Mouse (Mus musculus) neural tube, embryonic 12.5 days (tissue): ENCODE results near the gene Rabggtb. TPM values are rescaled to one million over a fixed set of nuclear protein-coding genes. Genes with fewer than 3 reads are reported as not detected.
"Not testable (repeated sequence)": the region's sequence is repeated elsewhere in the genome, so short reads cannot be mapped to it uniquely, and the experiment has no call there.

Source experiments
- ATAC-seq: fragments of 200-750 bp; cut with Nextera tagmentation; 2 replicates; pipeline ENCODE4 v1.8.0; 2017; ENCODE audit warnings: low read depth, mild to moderate bottlenecking, moderate TSS enrichment, moderate library complexity; ENCODE audit not compliant: low FRiP score
- H3K27ac ChIP-seq: fragments of 300-500 bp; sonication (generic); 2 replicates; pipeline ENCODE4 v1.5.1; 2016
- H3K27me3 ChIP-seq: fragments of 300-500 bp; sonication (generic); replicated peaks from 2 replicates; pipeline ENCODE4 v1.6.1; 2016; ENCODE audit warnings: mild to moderate bottlenecking
- H3K36me3 ChIP-seq: fragments of 300-500 bp; sonication (generic); 2 replicates; pipeline ENCODE4 v1.6.1; 2016; ENCODE audit warnings: mild to moderate bottlenecking
- H3K4me1 ChIP-seq: fragments of 300-500 bp; sonication (generic); 2 replicates; pipeline ENCODE4 v1.6.1; 2016
- H3K4me2 ChIP-seq: fragments of 300-500 bp; sonication (generic); replicated peaks from 2 replicates; pipeline ENCODE4 v1.6.1; 2016; ENCODE audit warnings: mild to moderate bottlenecking
- H3K4me3 ChIP-seq: fragments of 300-500 bp; sonication (generic); 2 replicates; pipeline ENCODE4 v1.5.1; 2016
- H3K9ac ChIP-seq: fragments of 300-500 bp; sonication (generic); 2 replicates; pipeline ENCODE4 v1.6.1; 2016; ENCODE audit warnings: mild to moderate bottlenecking
- H3K9me3 ChIP-seq: fragments of 300-500 bp; sonication (generic); 2 replicates; pipeline ENCODE4 v1.6.1; 2016; ENCODE audit warnings: mild to moderate bottlenecking
- WGBS: fragments of 180-500 bp; shearing (Covaris S2); methylation state at CpG from one replicate; pipeline ENCODE4 v1.1.7; 2016; 5-methylcytosine and 5-hydroxymethylcytosine counted together
- polyA plus RNA-seq: library from polyadenylated mRNA; unstranded; fragments of >200 nt; fragmentation: Nextera tagmentation; extraction: Ambion mirVana; gene quantifications from 2 replicates; pipeline ENCODE4 v1.2.1, GENCODE M21; 2016

The Rabggtb gene
- polyA plus RNA-seq, 1 experiment from 2014 or later: 38.4 TPM

GRCm38 (mm10) chr3:153889188-153889781, 23.5 kb downstream of the Rabggtb start:
- Histone ChIP-seq H3K9me3 (no peaks in the 10 kb centered on the region), H3K4me1 (no peaks in the 10 kb centered on the region), H3K27ac (no peak overlapping the region), H3K4me2 (no peak overlapping the region), H3K4me3 (no peak overlapping the region), H3K27me3 (no peaks in the 10 kb centered on the region), H3K9ac (no peak overlapping the region), H3K36me3 (no peaks in the 10 kb centered on the region)
- 79% methylated on average over 8 of the region's 8 CpGs for WGBS
- ATAC-seq: no peak

GRCm38 (mm10) chr3:153888141-153888540, 24.7 kb downstream of the Rabggtb start:
- ATAC-seq: no peak
- 75% methylated on average over 6 of the region's 6 CpGs for WGBS

GRCm38 (mm10) chr3:153886296-153886695, 26.5 kb downstream of the Rabggtb start:
- Histone ChIP-seq H3K9ac (no peak overlapping the region), H3K27ac (no peak overlapping the region), H3K4me2 (no peak overlapping the region), H3K36me3 (no peaks in the 10 kb centered on the region), H3K4me1 (no peaks in the 10 kb centered on the region), H3K4me3 (no peak overlapping the region), H3K9me3 (no peaks in the 10 kb centered on the region), H3K27me3 (no peaks in the 10 kb centered on the region)
- ATAC-seq: no peak

More at GRCm38 (mm10) chr3:153888141-153888540, 24.7 kb downstream of the Rabggtb start:
- Histone ChIP-seq H3K36me3 (no peaks in the 10 kb centered on the region), H3K4me3 (no peak overlapping the region), H3K4me1 (no peaks in the 10 kb centered on the region), H3K27me3 (no peaks in the 10 kb centered on the region), H3K27ac (no peak overlapping the region), H3K4me2 (no peak overlapping the region), H3K9ac (no peak overlapping the region), H3K9me3 (no peaks in the 10 kb centered on the region)

GRCm38 (mm10) chr3:153871396-153871795, 41.4 kb downstream of the Rabggtb start:
- Histone ChIP-seq H3K27ac (no peak overlapping the region), H3K9me3 (no peaks in the 10 kb centered on the region), H3K4me2 (no peak overlapping the region), H3K27me3 (no peaks in the 10 kb centered on the region), H3K4me1 (no peaks in the 10 kb centered on the region), H3K9ac (no peak overlapping the region), H3K36me3 (no peaks in the 10 kb centered on the region), H3K4me3 (no peak overlapping the region)
- WGBS: 86% methylated on average over 5 of the region's 5 CpGs
- no peak for ATAC-seq

- Histone ChIP-seq H3K4me1 (no peaks in the 10 kb centered on the region), H3K9me3 (no peaks in the 10 kb centered on the region), H3K9ac (no peak overlapping the region), H3K27ac (no peak overlapping the region), H3K27me3 (no peaks in the 10 kb centered on the region), H3K36me3 (no peaks in the 10 kb centered on the region), H3K4me3 (no peak overlapping the region), H3K4me2 (no peak overlapping the region)
- WGBS: 77% methylated on average over 14 of the region's 14 CpGs
- ATAC-seq: no peak
Observed at GRCm38 (mm10) chr3:153867149-153868136, 45.4 kb downstream of the Rabggtb start.

- Histone ChIP-seq H3K27me3 (no peaks in the 10 kb centered on the region), H3K9ac (no peak overlapping the region), H3K36me3 (no peaks in the 10 kb centered on the region), H3K4me3 (no peak overlapping the region), H3K27ac (no peak overlapping the region), H3K4me1 (no peaks in the 10 kb centered on the region), H3K4me2 (no peak overlapping the region), H3K9me3 (no peaks in the 10 kb centered on the region)
- ATAC-seq: no peak
- 90% methylated on average over 4 of the region's 4 CpGs for WGBS
Observed at GRCm38 (mm10) chr3:153864636-153865429, 48.0 kb downstream of the Rabggtb start.

GRCm38 (mm10) chr3:153863816-153864215, 49.0 kb downstream of the Rabggtb start:
- Histone ChIP-seq H3K4me2 (no peak overlapping the region), H3K27me3 (no peaks in the 10 kb centered on the region), H3K27ac (no peak overlapping the region), H3K4me1 (no peaks in the 10 kb centered on the region), H3K9me3 (no peaks in the 10 kb centered on the region), H3K9ac (no peak overlapping the region), H3K36me3 (no peaks in the 10 kb centered on the region), H3K4me3 (no peak overlapping the region)
- no peak for ATAC-seq
- WGBS: 85% methylated on average over 2 of the region's 2 CpGs

- H3K9me3 ChIP-seq, H3K4me3 ChIP-seq, H3K36me3 ChIP-seq, H3K4me1 ChIP-seq, H3K9ac ChIP-seq, H3K27ac ChIP-seq, ATAC-seq, H3K4me2 ChIP-seq, H3K27me3 ChIP-seq: not testable (repeated sequence)
- 91% methylated on average over 8 of the region's 8 CpGs for WGBS
Observed at GRCm38 (mm10) chr3:153860392-153860791, 52.4 kb downstream of the Rabggtb start.

GRCm38 (mm10) chr3:153858350-153859001, 54.3 kb downstream of the Rabggtb start:
- Histone ChIP-seq H3K9ac (no peak overlapping the region), H3K27me3 (no peaks in the 10 kb centered on the region), H3K27ac (no peak overlapping the region), H3K4me3 (no peak overlapping the region), H3K36me3 (no peaks in the 10 kb centered on the region), H3K9me3 (no peaks in the 10 kb centered on the region), H3K4me2 (no peak overlapping the region), H3K4me1 (no peaks in the 10 kb centered on the region)
- 81% methylated on average over 10 of the region's 10 CpGs for WGBS
- no peak for ATAC-seq
